28 mouse cellular contexts compared by ENCODE assay signal in genomic region chr13:89105889-89106288, GRCm38 (mm10).
"Had no signal": no experiment of that assay in that cellular context is flagged by ENCODE, and none has a peak within 500 bp of the region (broad histone marks: within the 10 kb centered on the region; RNA-seq: fewer than 3 reads in every experiment).

No protein-coding gene starts in this region.

- DNase-seq: liver; liver, embryonic 13.5 days; liver, postnatal 0 days; lung, adult 18-20 months; lung, adult 2 months; lung, embryonic 14.5 days; lung, postnatal 10 days; lung, postnatal 14 days; lung, postnatal 36 days; lung, postnatal 4 days; midbrain, embryonic 14.5 days had no signal

- H3K27ac ChIP-seq: limb, embryonic 10.5 days; limb, embryonic 12.5 days; limb, embryonic 13.5 days; limb, embryonic 15.5 days; liver, embryonic 12.5 days; liver, embryonic 13.5 days; liver, embryonic 14.5 days; liver, embryonic 15.5 days; lung, embryonic 15.5 days; macrophage; midbrain, embryonic 10.5 days; midbrain, embryonic 12.5 days; midbrain, embryonic 13.5 days; midbrain, embryonic 15.5 days had no signal

- ATAC-seq: liver, embryonic 12.5 days; liver, postnatal 0 days; lung, postnatal 0 days; midbrain, embryonic 13.5 days; midbrain, embryonic 15.5 days; midbrain, embryonic 16.5 days had no signal

- H3K4me3 ChIP-seq: limb, embryonic 10.5 days; limb, embryonic 12.5 days; limb, embryonic 13.5 days; limb, embryonic 15.5 days; liver, embryonic 12.5 days; liver, embryonic 13.5 days; liver, embryonic 15.5 days; lung, embryonic 15.5 days; megakaryocyte, embryonic 14.5 days; midbrain, embryonic 10.5 days; midbrain, embryonic 12.5 days; midbrain, embryonic 13.5 days; midbrain, embryonic 15.5 days; myocyte had no signal
